Mouse (Mus musculus): Measurements from ENCODE around the gene Rd3. TPM values are rescaled to one million over a fixed set of nuclear protein-coding genes. Genes with fewer than 3 reads are reported as not detected.

The Rd3 gene
- polyA plus RNA-seq, 1 experiment from 2014 or later: 0.37 TPM

- ATAC-seq (ENCODE audit: insufficient number of reproducible peaks, low FRiP score, low TSS enrichment, low read depth): no peak
- H3K27ac ChIP-seq: no peak overlapping the region
- H3K4me2 ChIP-seq: no peak overlapping the region
- H3K4me3 ChIP-seq: no peak overlapping the region
- WGBS: 90% methylated on average over 7 of the region's 7 CpGs
- peaks cover 39% of the 10 kb centered on the region for H3K36me3 ChIP-seq
- 0 out of 2 replicates have a peak, but pooled peaks cover 2% of the 10 kb centered on the region for H3K4me1 ChIP-seq
- H3K9ac ChIP-seq: no peak overlapping the region
- H3K9me3 ChIP-seq: no peaks in the 10 kb centered on the region
- H3K27me3 ChIP-seq: no peaks in the 10 kb centered on the region
Measured at GRCm38 (mm10) chr1:191995916-191996315, 18.7 kb downstream of the Rd3 start.

GRCm38 (mm10) chr1:191996621-191997185 lies 19.5 kb downstream of the Rd3 start:
- H3K27ac ChIP-seq: no peak overlapping the region
- no peak overlapping the region for H3K9ac ChIP-seq
- no peak overlapping the region for H3K4me2 ChIP-seq
- no peak for ATAC-seq (ENCODE audit: insufficient number of reproducible peaks, low FRiP score, low TSS enrichment, low read depth)
- no peaks in the 10 kb centered on the region for H3K4me1 ChIP-seq
- H3K4me3 ChIP-seq: no peak overlapping the region
- WGBS: 89% methylated on average over 8 of the region's 8 CpGs
- H3K9me3 ChIP-seq: no peaks in the 10 kb centered on the region
- no peaks in the 10 kb centered on the region for H3K27me3 ChIP-seq
- H3K36me3 ChIP-seq: peaks cover 39% of the 10 kb centered on the region

- no peak for ATAC-seq (ENCODE audit: insufficient number of reproducible peaks, low FRiP score, low TSS enrichment, low read depth)
- Histone ChIP-seq H3K4me2 (no peak overlapping the region), H3K4me1 (no peaks in the 10 kb centered on the region), H3K4me3 (no peak overlapping the region), H3K9me3 (no peaks in the 10 kb centered on the region), H3K9ac (no peak overlapping the region), H3K27ac (no peak overlapping the region), H3K36me3 (peaks cover 39% of the 10 kb centered on the region), H3K27me3 (no peaks in the 10 kb centered on the region)
Measured at GRCm38 (mm10) chr1:191999022-191999421, 21.9 kb downstream of the Rd3 start.

Small RNAs within 50 kb of the gene (microRNA-seq; reads per million reads assigned to microRNA genes)
- not detected for gene Mir3473c

Other genes with a start within 250 kb of the Rd3 start
- gene Nek2, start 155.9 kb upstream of the Rd3 start, polyA plus RNA-seq (2015; fragmentation: Nextera tagmentation; extraction: Ambion mirVana): 24.2 and 25.4 TPM in 2 replicates
- gene Slc30a1, start 70.6 kb upstream of the Rd3 start, polyA plus RNA-seq (2015; fragmentation: Nextera tagmentation; extraction: Ambion mirVana): 3.4 and 4.0 TPM in 2 replicates
- gene Traf5, start 115.2 kb downstream of the Rd3 start, polyA plus RNA-seq (2015; fragmentation: Nextera tagmentation; extraction: Ambion mirVana): 21.7 TPM in 2 replicates
- 33.1 and 33.8 TPM in 2 replicates for gene Rcor3, start 160.7 kb downstream of the Rd3 start, polyA plus RNA-seq (2015; fragmentation: Nextera tagmentation; extraction: Ambion mirVana)
- 0.35 and 0.61 TPM in 2 replicates for gene Kcnh1, start 213.4 kb downstream of the Rd3 start, polyA plus RNA-seq (2015; fragmentation: Nextera tagmentation; extraction: Ambion mirVana)